Mouse (Mus musculus): Measurements from ENCODE around the gene Atad5.

Atad5 gene

GRCm38 (mm10) chr11:80149412-80150023 lies 60.3 kb downstream of the Atad5 start:
- H3K36me3 ChIP-seq (ENCODE audit: insufficient read depth, low read length): no peaks in the 10 kb centered on the region
- H3K4me3 ChIP-seq (replicated peaks; ENCODE audit: low read length): no peak overlapping the region; the same call in 1 of the 2 replicates
- no peaks in the 10 kb centered on the region for H3K9me3 ChIP-seq (ENCODE audit: low read length)
- no peak for TF ChIP-seq POU5F1 (IDR thresholded peaks at IDR 0.05; ENCODE audit: borderline replicate concordance, low read length)
- no peak for TF ChIP-seq NANOG (IDR thresholded peaks at IDR 0.05; ENCODE audit: borderline replicate concordance, low read length)
- no peak for TF ChIP-seq CTCF (conservative IDR thresholded peaks at IDR 0.05; ENCODE audit: low read length)
- H3K4me1 ChIP-seq (replicated peaks; ENCODE audit: low read depth, low read length): peaks cover 39% of the 10 kb centered on the region
- H3K27me3 ChIP-seq (ENCODE audit: insufficient read depth, low read length): peaks cover 6% of the 10 kb centered on the region

- H3K36me3 ChIP-seq (ENCODE audit: insufficient read depth, low read length): no peaks in the 10 kb centered on the region
- H3K27me3 ChIP-seq (ENCODE audit: insufficient read depth, low read length): peaks cover 17% of the 10 kb centered on the region
- H3K9me3 ChIP-seq (ENCODE audit: low read length): no peaks in the 10 kb centered on the region
- no peak overlapping the region for H3K4me3 ChIP-seq (replicated peaks; ENCODE audit: low read length)
- no peak for TF ChIP-seq POU5F1 (IDR thresholded peaks at IDR 0.05; ENCODE audit: borderline replicate concordance, low read length)
- TF ChIP-seq CTCF (conservative IDR thresholded peaks at IDR 0.05; ENCODE audit: low read length): no peak
- TF ChIP-seq NANOG (IDR thresholded peaks at IDR 0.05; ENCODE audit: borderline replicate concordance, low read length): no peak
- H3K4me1 ChIP-seq (replicated peaks; ENCODE audit: low read depth, low read length): peaks cover 39% of the 10 kb centered on the region
These were observed 61.4 kb downstream of the Atad5 start for GRCm38 (mm10) chr11:80150566-80150965.

GRCm38 (mm10) chr11:80151541-80151940 lies 62.3 kb downstream of the Atad5 start:
- Histone ChIP-seq H3K4me1 (replicated peaks; ENCODE audit: low read depth, low read length) (peaks cover 33% of the 10 kb centered on the region), H3K9me3 (ENCODE audit: low read length) (no peaks in the 10 kb centered on the region), H3K4me3 (replicated peaks; ENCODE audit: low read length) (no peak overlapping the region), H3K36me3 (ENCODE audit: insufficient read depth, low read length) (peaks cover 5% of the 10 kb centered on the region; the same call in 1 of the 2 replicates), H3K27me3 (ENCODE audit: insufficient read depth, low read length) (peaks cover 24% of the 10 kb centered on the region)
- TF ChIP-seq NANOG (IDR thresholded peaks at IDR 0.05; ENCODE audit: borderline replicate concordance, low read length) (no peak), POU5F1 (IDR thresholded peaks at IDR 0.05; ENCODE audit: borderline replicate concordance, low read length) (no peak), CTCF (conservative IDR thresholded peaks at IDR 0.05; ENCODE audit: low read length) (no peak)

GRCm38 (mm10) chr11:80152376-80152775 lies 63.2 kb downstream of the Atad5 start:
- no peak overlapping the region for H3K4me3 ChIP-seq (replicated peaks; ENCODE audit: low read length)
- peaks cover 24% of the 10 kb centered on the region for H3K27me3 ChIP-seq (ENCODE audit: insufficient read depth, low read length)

GRCm38 (mm10) chr11:80153857-80154495 lies 64.8 kb downstream of the Atad5 start, which contains the start of gene Adap2:
Gene Adap2, plus strand, starts transcription at chr11:80154105.
- Histone ChIP-seq H3K27me3 (ENCODE audit: insufficient read depth, low read length) (peaks cover 24% of the 10 kb centered on the region), H3K9me3 (ENCODE audit: low read length) (no peaks in the 10 kb centered on the region), H3K36me3 (ENCODE audit: insufficient read depth, low read length) (peaks cover 24% of the 10 kb centered on the region), H3K4me1 (replicated peaks; ENCODE audit: low read depth, low read length) (peaks cover 22% of the 10 kb centered on the region), H3K4me3 (replicated peaks; ENCODE audit: low read length) (peak within 1 kb of the TSS; percentile 92)
- no peak for TF ChIP-seq CTCF (conservative IDR thresholded peaks at IDR 0.05; ENCODE audit: low read length)
- TF ChIP-seq NANOG (IDR thresholded peaks at IDR 0.05; ENCODE audit: borderline replicate concordance, low read length): no peak
- no peak for TF ChIP-seq POU5F1 (IDR thresholded peaks at IDR 0.05; ENCODE audit: borderline replicate concordance, low read length)

More at GRCm38 (mm10) chr11:80152376-80152775, 63.2 kb downstream of the Atad5 start:
- no peaks in the 10 kb centered on the region for H3K9me3 ChIP-seq (ENCODE audit: low read length)
- no peak for TF ChIP-seq CTCF (conservative IDR thresholded peaks at IDR 0.05; ENCODE audit: low read length)
- TF ChIP-seq POU5F1 (IDR thresholded peaks at IDR 0.05; ENCODE audit: borderline replicate concordance, low read length): no peak
- TF ChIP-seq NANOG (IDR thresholded peaks at IDR 0.05; ENCODE audit: borderline replicate concordance, low read length): no peak
- H3K36me3 ChIP-seq (ENCODE audit: insufficient read depth, low read length): peaks cover 12% of the 10 kb centered on the region
- peaks cover 30% of the 10 kb centered on the region for H3K4me1 ChIP-seq (replicated peaks; ENCODE audit: low read depth, low read length)

GRCm38 (mm10) chr11:80154501-80154900 lies 65.3 kb downstream of the Atad5 start:
- Histone ChIP-seq H3K4me1 (replicated peaks; ENCODE audit: low read depth, low read length) (peaks cover 21% of the 10 kb centered on the region), H3K4me3 (replicated peaks; ENCODE audit: low read length) (peak overlapping the region; percentile 92), H3K36me3 (ENCODE audit: insufficient read depth, low read length) (peaks cover 28% of the 10 kb centered on the region), H3K9me3 (ENCODE audit: low read length) (no peaks in the 10 kb centered on the region), H3K27me3 (ENCODE audit: insufficient read depth, low read length) (peaks cover 24% of the 10 kb centered on the region)
- TF ChIP-seq NANOG (IDR thresholded peaks at IDR 0.05; ENCODE audit: borderline replicate concordance, low read length): no peak
- TF ChIP-seq POU5F1 (IDR thresholded peaks at IDR 0.05; ENCODE audit: borderline replicate concordance, low read length): no peak
- no peak for TF ChIP-seq CTCF (conservative IDR thresholded peaks at IDR 0.05; ENCODE audit: low read length)

GRCm38 (mm10) chr11:80155541-80155940 lies 66.3 kb downstream of the Atad5 start:
- Histone ChIP-seq H3K4me1 (replicated peaks; ENCODE audit: low read depth, low read length) (peaks cover 15% of the 10 kb centered on the region), H3K27me3 (ENCODE audit: insufficient read depth, low read length) (peaks cover 24% of the 10 kb centered on the region), H3K36me3 (ENCODE audit: insufficient read depth, low read length) (peaks cover 28% of the 10 kb centered on the region), H3K9me3 (ENCODE audit: low read length) (no peaks in the 10 kb centered on the region), H3K4me3 (replicated peaks; ENCODE audit: low read length) (no peak overlapping the region)
- TF ChIP-seq NANOG (IDR thresholded peaks at IDR 0.05; ENCODE audit: borderline replicate concordance, low read length): no peak
- no peak for TF ChIP-seq CTCF (conservative IDR thresholded peaks at IDR 0.05; ENCODE audit: low read length)
- TF ChIP-seq POU5F1 (IDR thresholded peaks at IDR 0.05; ENCODE audit: borderline replicate concordance, low read length): no peak

GRCm38 (mm10) chr11:80155961-80156360 lies 66.8 kb downstream of the Atad5 start:
- H3K27me3 ChIP-seq (ENCODE audit: insufficient read depth, low read length): peaks cover 24% of the 10 kb centered on the region
- H3K4me1 ChIP-seq (replicated peaks; ENCODE audit: low read depth, low read length): peaks cover 17% of the 10 kb centered on the region
- no peak for TF ChIP-seq NANOG (IDR thresholded peaks at IDR 0.05; ENCODE audit: borderline replicate concordance, low read length)
- no peak for TF ChIP-seq POU5F1 (IDR thresholded peaks at IDR 0.05; ENCODE audit: borderline replicate concordance, low read length)
- no peak for TF ChIP-seq CTCF (conservative IDR thresholded peaks at IDR 0.05; ENCODE audit: low read length)

More at GRCm38 (mm10) chr11:80155961-80156360, 66.8 kb downstream of the Atad5 start:
- H3K9me3 ChIP-seq (ENCODE audit: low read length): no peaks in the 10 kb centered on the region
- H3K4me3 ChIP-seq (replicated peaks; ENCODE audit: low read length): no peak overlapping the region
- H3K36me3 ChIP-seq (ENCODE audit: insufficient read depth, low read length): peaks cover 28% of the 10 kb centered on the region

All from E14TG2a.4 (cell line).